Mouse (Mus musculus): ENCODE measurements at regions not wholly inside any gene's neighbourhood (a gene's known extent, or its start where the extent isn't known, plus 50 kb on each side); places are given as distances from the start of the nearest gene placed in this dataset.

GRCm38 (mm10) chr4:82098986-82099969 lies 606.3 kb downstream of the Nfib start:
- no peaks in the 10 kb centered on the region for H3K4me1 ChIP-seq (ENCODE audit: control insufficient read depth, insufficient read depth, low read length)
- H3K36me3 ChIP-seq (ENCODE audit: control insufficient read depth, insufficient read depth, low read length), result no peaks in the 10 kb centered on the region
- H3K27me3 ChIP-seq (replicated peaks; ENCODE audit: control insufficient read depth, insufficient read depth, low read length), result no peaks in the 10 kb centered on the region
- TF ChIP-seq CTCF (conservative IDR thresholded peaks at IDR 0.05; ENCODE audit: insufficient read depth, insufficient read length, low read depth, low read length) (no peak), POLR2A (IDR thresholded peaks at IDR 0.05; ENCODE audit: low read depth, low read length) (no peak)
- 89% methylated on average over 13 of the region's 13 CpGs for WGBS
- H3K4me3 ChIP-seq (ENCODE audit: insufficient read depth, low read depth, low read length), result no peak overlapping the region
- DNase-seq, result no peak
- H3K27ac ChIP-seq (ENCODE audit: insufficient read depth, low read depth, low read length), result no peak overlapping the region

GRCm38 (mm10) chr4:82092296-82093230 lies 613.0 kb downstream of the Nfib start:
- Histone ChIP-seq H3K36me3 (ENCODE audit: control insufficient read depth, insufficient read depth, low read length) (no peaks in the 10 kb centered on the region), H3K27ac (ENCODE audit: insufficient read depth, low read depth, low read length) (no peak overlapping the region), H3K4me3 (ENCODE audit: insufficient read depth, low read depth, low read length) (no peak overlapping the region), H3K4me1 (ENCODE audit: control insufficient read depth, insufficient read depth, low read length) (no peaks in the 10 kb centered on the region), H3K27me3 (replicated peaks; ENCODE audit: control insufficient read depth, insufficient read depth, low read length) (no peaks in the 10 kb centered on the region)
- 79% methylated on average over 5 of the region's 5 CpGs for WGBS
- no peak for TF ChIP-seq POLR2A (IDR thresholded peaks at IDR 0.05; ENCODE audit: low read depth, low read length)
- no peak for TF ChIP-seq CTCF (conservative IDR thresholded peaks at IDR 0.05; ENCODE audit: insufficient read depth, insufficient read length, low read depth, low read length)
- no peak for DNase-seq

- no peaks in the 10 kb centered on the region for H3K4me1 ChIP-seq (ENCODE audit: control insufficient read depth, insufficient read depth, low read length)
- H3K4me3 ChIP-seq (ENCODE audit: insufficient read depth, low read depth, low read length), result no peak overlapping the region
- no peaks in the 10 kb centered on the region for H3K36me3 ChIP-seq (ENCODE audit: control insufficient read depth, insufficient read depth, low read length)
- TF ChIP-seq POLR2A (IDR thresholded peaks at IDR 0.05; ENCODE audit: low read depth, low read length) (no peak), CTCF (conservative IDR thresholded peaks at IDR 0.05; ENCODE audit: insufficient read depth, insufficient read length, low read depth, low read length) (no peak)
- no peak for DNase-seq
- H3K27me3 ChIP-seq (replicated peaks; ENCODE audit: control insufficient read depth, insufficient read depth, low read length), result no peaks in the 10 kb centered on the region
- 98% methylated on average over 5 of the region's 5 CpGs for WGBS
- no peak overlapping the region for H3K27ac ChIP-seq (ENCODE audit: insufficient read depth, low read depth, low read length)
Measured at GRCm38 (mm10) chr4:82089657-82090056, 615.9 kb downstream of the Nfib start.

- WGBS, result 65% methylated on average over 2 of the region's 2 CpGs
- TF ChIP-seq CTCF (conservative IDR thresholded peaks at IDR 0.05; ENCODE audit: insufficient read depth, insufficient read length, low read depth, low read length), result no peak
- no peak for TF ChIP-seq POLR2A (IDR thresholded peaks at IDR 0.05; ENCODE audit: low read depth, low read length)
- Histone ChIP-seq H3K4me1 (ENCODE audit: control insufficient read depth, insufficient read depth, low read length) (no peaks in the 10 kb centered on the region), H3K27ac (ENCODE audit: insufficient read depth, low read depth, low read length) (no peak overlapping the region), H3K27me3 (replicated peaks; ENCODE audit: control insufficient read depth, insufficient read depth, low read length) (no peaks in the 10 kb centered on the region), H3K36me3 (ENCODE audit: control insufficient read depth, insufficient read depth, low read length) (no peaks in the 10 kb centered on the region), H3K4me3 (ENCODE audit: insufficient read depth, low read depth, low read length) (no peak overlapping the region)
- DNase-seq, result no peak
Measured at GRCm38 (mm10) chr4:82083519-82083918, 622.0 kb downstream of the Nfib start.

- 87% methylated on average over 3 of the region's 3 CpGs for WGBS
- TF ChIP-seq CTCF (conservative IDR thresholded peaks at IDR 0.05; ENCODE audit: insufficient read depth, insufficient read length, low read depth, low read length) (no peak), POLR2A (IDR thresholded peaks at IDR 0.05; ENCODE audit: low read depth, low read length) (no peak)
- Histone ChIP-seq H3K27me3 (replicated peaks; ENCODE audit: control insufficient read depth, insufficient read depth, low read length) (no peaks in the 10 kb centered on the region), H3K4me3 (ENCODE audit: insufficient read depth, low read depth, low read length) (no peak overlapping the region), H3K4me1 (ENCODE audit: control insufficient read depth, insufficient read depth, low read length) (0 out of 2 replicates have a peak, but pooled peaks cover 3% of the 10 kb centered on the region), H3K36me3 (ENCODE audit: control insufficient read depth, insufficient read depth, low read length) (no peaks in the 10 kb centered on the region), H3K27ac (ENCODE audit: insufficient read depth, low read depth, low read length) (no peak overlapping the region)
- no peak for DNase-seq
Measured at GRCm38 (mm10) chr4:82068050-82068449, 625.4 kb upstream of the Mpdz start.

GRCm38 (mm10) chr4:82065641-82066358 lies 623.2 kb upstream of the Mpdz start:
- no peak overlapping the region for H3K4me3 ChIP-seq (ENCODE audit: insufficient read depth, low read depth, low read length)
- DNase-seq, result peak; percentile 49
- H3K27ac ChIP-seq (ENCODE audit: insufficient read depth, low read depth, low read length), result peak overlapping the region; percentile 39; the same call in 1 of the 2 replicates
- TF ChIP-seq CTCF (conservative IDR thresholded peaks at IDR 0.05; ENCODE audit: insufficient read depth, insufficient read length, low read depth, low read length), result no peak
- no peak for TF ChIP-seq POLR2A (IDR thresholded peaks at IDR 0.05; ENCODE audit: low read depth, low read length)
- H3K4me1 ChIP-seq (ENCODE audit: control insufficient read depth, insufficient read depth, low read length), result 0 out of 2 replicates have a peak, but pooled peaks cover 3% of the 10 kb centered on the region
- no peaks in the 10 kb centered on the region for H3K27me3 ChIP-seq (replicated peaks; ENCODE audit: control insufficient read depth, insufficient read depth, low read length)
- no peaks in the 10 kb centered on the region for H3K36me3 ChIP-seq (ENCODE audit: control insufficient read depth, insufficient read depth, low read length)
- 59% methylated on average over 14 of the region's 14 CpGs for WGBS

Measured in kidney, adult 2 months (tissue).